Mouse (Mus musculus) ES-E14 (cell line): ENCODE measurements around the gene Gm18596. TPM values are rescaled to one million over a fixed set of nuclear protein-coding genes. Genes with fewer than 3 reads are reported as not detected.
"Not testable (repeated sequence)": the region's sequence is repeated elsewhere in the genome, so short reads cannot be mapped to it uniquely, and the experiment has no call there.

Experiments
- DNase-seq: peaks from one replicate; pipeline ENCODE4 v3.0.0-alpha.2; 2013; ENCODE audit warnings: low read depth, low spot score
- H3K27ac ChIP-seq: 2 replicates; pipeline ENCODE4 v1.5.1; 2012; ENCODE audit warnings: low read depth, mild to moderate bottlenecking, low read length, moderate library complexity, mixed read lengths; ENCODE audit not compliant: poor library complexity, insufficient read depth, severe bottlenecking
- H3K36me3 ChIP-seq: 2 replicates; pipeline ENCODE4 v1.6.1; 2012; ENCODE audit warnings: mild to moderate bottlenecking, low read length, moderate library complexity, mixed read lengths; ENCODE audit not compliant: control insufficient read depth, poor library complexity, insufficient read depth, severe bottlenecking
- H3K4me1 ChIP-seq, 2 experiments: fragments of 150-350 bp in 1 of 2; sonication (generic) in 1 of 2; 2 replicates each; pipeline ENCODE4 v1.6.1; 2012; ENCODE audit warnings: low read length in 2 of 2, mild to moderate bottlenecking in 1 of 2, mixed read lengths in 1 of 2; ENCODE audit not compliant: control insufficient read depth in 2 of 2, insufficient read depth in 2 of 2, poor library complexity in 1 of 2
- H3K4me3 ChIP-seq, 2 experiments: fragments of 150-350 bp in 1 of 2; sonication (generic) in 1 of 2; 2 replicates each; pipeline ENCODE4 v1.5.1; 2012; ENCODE audit warnings: low read length in 2 of 2, low read depth in 1 of 2, mild to moderate bottlenecking in 1 of 2, mixed read lengths in 1 of 2; ENCODE audit not compliant: insufficient read depth in 1 of 2, poor library complexity in 1 of 2, severe bottlenecking in 1 of 2
- H3K9ac ChIP-seq: 2 replicates; pipeline ENCODE4 v1.6.1; 2012; ENCODE audit warnings: low read depth, mild to moderate bottlenecking, low read length, mixed read lengths; ENCODE audit not compliant: poor library complexity, insufficient read depth, severe bottlenecking
- H3K9me3 ChIP-seq: fragments of 150-350 bp; sonication (generic); 2 replicates; pipeline ENCODE4 v1.6.1; 2012; ENCODE audit warnings: low read depth, mild to moderate bottlenecking, low read length; ENCODE audit not compliant: control insufficient read depth, insufficient read depth
- CHD2 ChIP-seq: IDR thresholded peaks from 2 replicates; pipeline ENCODE4 v1.6.1; 2014; ENCODE audit warnings: mild to moderate bottlenecking, low read depth, low read length, inconsistent platforms
- HCFC1 ChIP-seq: IDR thresholded peaks from 2 replicates; pipeline ENCODE4 v1.6.1; 2012; ENCODE audit warnings: low read length, inconsistent platforms, borderline replicate concordance; ENCODE audit not compliant: insufficient read depth
- ZC3H11A ChIP-seq: IDR thresholded peaks from 2 replicates; pipeline ENCODE4 v1.6.1; 2012; ENCODE audit warnings: low read depth, mild to moderate bottlenecking, inconsistent platforms, low read length, borderline replicate concordance
- ZNF384 ChIP-seq: IDR thresholded peaks from 2 replicates; pipeline ENCODE4 v1.6.1; 2012; ENCODE audit warnings: low read depth, low read length, inconsistent platforms
- in situ Hi-C, 2 experiments: fragments of 600-800 bp; cut with MboI; formaldehyde crosslinking; loops; one replicate each; pipeline ENCODE4 v1.15.1; 2025; ENCODE audit warnings: low sequenced_read_pairs in 2 of 2, inconsistent platforms in 1 of 2; ENCODE audit not compliant: unreplicated experiment in 2 of 2
- total RNA-seq: library from RNA; depleted of rRNA; stranded (reverse); fragments of 300-350 nt; gene quantifications from 2 replicates; pipeline ENCODE4 v1.2.3, GENCODE M21; 2012; rRNA removed

The Gm18596 gene
- not detected in 2 replicates for total RNA-seq

DNA sequence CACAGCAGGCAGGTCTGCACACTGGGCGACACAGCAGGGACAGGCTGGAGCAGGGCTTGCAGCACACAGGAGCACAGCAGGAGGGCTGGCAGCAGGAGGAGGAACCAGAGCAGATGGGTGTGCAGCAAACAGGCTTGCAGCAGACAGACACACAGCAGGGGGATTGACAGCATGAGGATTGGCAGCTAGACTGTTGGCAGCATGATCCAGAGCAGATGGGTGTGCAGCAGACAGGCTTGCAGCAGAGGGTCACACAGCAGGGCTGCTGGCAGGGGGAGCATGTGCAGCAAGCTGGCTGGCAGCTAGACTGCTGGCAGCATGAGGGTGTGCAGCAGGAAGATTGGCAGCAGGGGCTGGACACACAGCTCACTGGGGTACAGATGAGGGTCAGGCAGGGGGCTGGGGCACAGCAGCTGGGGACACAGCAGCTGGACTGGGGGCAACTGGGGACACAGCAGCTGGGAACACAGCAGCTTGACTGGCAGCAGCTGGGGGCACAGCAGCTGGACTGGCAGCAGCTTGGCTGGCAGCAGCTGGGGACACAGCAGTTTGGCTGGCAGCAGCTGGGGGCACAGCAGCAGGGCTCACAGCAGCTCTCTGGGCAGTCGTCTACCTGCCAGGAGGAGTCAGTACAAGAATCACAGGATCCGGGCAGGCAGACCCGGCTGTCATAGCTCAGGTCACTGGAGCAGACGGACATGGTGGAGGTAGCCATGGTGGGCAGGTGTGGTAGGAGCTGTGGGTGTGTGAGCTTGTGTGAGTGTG, at the start of gene Gm18596:
TSS of gene Gm18596 (minus strand) at position 715 of the 765 bp plus-strand sequence.
- H3K9ac ChIP-seq, H3K27ac ChIP-seq, H3K4me3 ChIP-seq, H3K9me3 ChIP-seq, H3K4me1 ChIP-seq, in situ Hi-C loops, DNase-seq, H3K36me3 ChIP-seq: not testable (repeated sequence)

DNA sequence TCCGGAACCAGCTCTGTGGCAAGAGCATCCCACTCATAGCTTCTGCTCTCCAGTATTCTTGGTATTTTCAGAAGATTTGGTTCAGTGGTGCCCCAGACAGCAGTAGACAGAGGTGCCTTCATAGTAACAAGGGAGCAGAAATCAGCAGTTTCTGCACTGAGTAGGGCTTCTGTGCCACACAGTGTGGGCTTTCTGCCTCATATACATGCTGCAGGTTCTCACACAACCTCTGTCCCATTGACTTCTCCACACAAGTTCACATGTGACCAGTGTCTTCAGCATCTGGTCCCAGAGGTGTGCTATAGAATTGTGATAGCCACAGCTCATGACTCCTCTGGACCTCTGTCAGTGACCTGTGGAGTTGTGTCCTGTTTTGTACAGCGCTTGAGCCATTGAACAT, 46.2 kb upstream of the Gm18596 start:
- in situ Hi-C loops, result no loop called here
- Histone ChIP-seq H3K9me3 (no peaks in the 10 kb centered on the region), H3K36me3 (no peaks in the 10 kb centered on the region), H3K27ac (no peak overlapping the region), H3K4me1 (no peaks in the 10 kb centered on the region), H3K9ac (no peak overlapping the region), H3K4me3 (no peak overlapping the region)
- DNase-seq, result no peak
- TF ChIP-seq ZC3H11A (no peak), HCFC1 (no peak), CHD2 (no peak), ZNF384 (no peak)

DNA sequence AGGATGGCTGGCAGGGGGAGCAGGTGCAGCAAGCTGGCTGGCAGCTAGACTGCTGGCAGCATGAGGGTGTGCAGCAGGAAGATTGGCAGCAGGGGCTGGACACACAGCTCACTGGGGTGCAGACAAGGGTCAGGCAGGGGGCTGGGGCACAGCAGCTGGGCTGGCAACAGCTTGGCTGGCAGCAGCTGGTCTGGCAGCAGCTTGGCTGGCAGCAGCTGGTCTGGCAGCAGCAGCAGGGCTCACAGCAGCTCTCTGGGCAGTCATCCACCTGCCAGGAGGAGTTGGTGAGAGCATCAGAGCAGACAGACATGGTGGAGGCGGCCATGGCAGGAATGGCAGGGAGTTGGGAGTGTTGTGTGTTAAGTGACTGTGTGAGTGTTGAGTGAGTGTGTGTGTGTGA, 45.4 kb upstream of the Gm18596 start, which contains the start of gene Gm7137:
TSS of gene Gm7137 (minus strand) at position 325 of the 400 bp plus-strand sequence.
- H3K9me3 ChIP-seq, H3K36me3 ChIP-seq, H3K9ac ChIP-seq, H3K27ac ChIP-seq, H3K4me1 ChIP-seq, in situ Hi-C loops, DNase-seq, H3K4me3 ChIP-seq: not testable (repeated sequence)

GRCm38 (mm10) chr10:77783396-77783795, 41.0 kb upstream of the Gm18596 start:
- in situ Hi-C loops, H3K9ac ChIP-seq, H3K4me3 ChIP-seq, H3K9me3 ChIP-seq, DNase-seq, H3K4me1 ChIP-seq, H3K27ac ChIP-seq, H3K36me3 ChIP-seq: not testable (repeated sequence)

DNA sequence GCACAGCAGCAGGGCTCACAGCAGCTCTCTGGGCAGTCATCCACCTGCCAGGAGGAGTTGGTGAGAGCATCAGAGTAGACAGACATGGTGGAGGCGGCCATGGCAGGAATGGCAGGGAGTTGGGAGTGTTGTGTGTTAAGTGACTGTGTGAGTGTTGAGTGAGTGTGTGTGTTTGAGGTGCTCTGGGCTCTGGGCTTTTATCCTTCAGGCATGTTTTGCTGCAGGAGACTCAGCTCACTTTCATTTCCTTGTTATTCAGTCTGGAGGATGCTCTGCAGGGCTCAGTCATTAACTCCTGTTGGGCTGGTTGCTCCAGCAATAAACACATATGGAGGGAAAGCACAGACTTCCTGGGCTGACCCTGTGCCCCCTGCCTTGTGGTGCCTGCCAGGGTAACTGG, 40.0 kb upstream of the Gm18596 start, which contains the start of gene Gm3250:
TSS of gene Gm3250 (minus strand) at position 101 of the 400 bp plus-strand sequence.
- in situ Hi-C loops, H3K4me3 ChIP-seq, H3K27ac ChIP-seq, H3K9me3 ChIP-seq, H3K9ac ChIP-seq, DNase-seq, H3K4me1 ChIP-seq, H3K36me3 ChIP-seq: not testable (repeated sequence)

DNA sequence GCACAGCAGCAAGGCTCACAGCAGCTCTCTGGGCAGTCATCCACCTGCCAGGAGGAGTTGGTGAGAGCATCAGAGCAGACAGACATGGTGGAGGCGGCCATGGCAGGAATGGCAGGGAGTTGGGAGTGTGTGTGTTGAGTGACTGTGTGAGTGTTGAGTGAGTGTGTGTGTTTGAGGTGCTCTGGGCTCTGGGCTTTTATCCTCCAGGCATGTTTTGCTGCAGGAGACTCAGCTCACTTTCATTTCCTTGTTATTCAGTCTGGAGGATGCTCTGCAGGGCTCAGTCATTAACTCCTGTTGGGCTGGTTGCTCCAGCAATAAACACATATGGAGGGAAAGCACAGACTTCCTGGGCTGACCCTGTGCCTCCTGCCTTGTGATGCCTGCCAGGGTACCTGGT, 34.4 kb upstream of the Gm18596 start, which contains the start of gene Gm7138:
TSS of gene Gm7138 (minus strand) at position 101 of the 400 bp plus-strand sequence.
- DNase-seq, H3K4me1 ChIP-seq, H3K27ac ChIP-seq, in situ Hi-C loops, H3K9me3 ChIP-seq, H3K36me3 ChIP-seq, H3K9ac ChIP-seq, H3K4me3 ChIP-seq: not testable (repeated sequence)

DNA sequence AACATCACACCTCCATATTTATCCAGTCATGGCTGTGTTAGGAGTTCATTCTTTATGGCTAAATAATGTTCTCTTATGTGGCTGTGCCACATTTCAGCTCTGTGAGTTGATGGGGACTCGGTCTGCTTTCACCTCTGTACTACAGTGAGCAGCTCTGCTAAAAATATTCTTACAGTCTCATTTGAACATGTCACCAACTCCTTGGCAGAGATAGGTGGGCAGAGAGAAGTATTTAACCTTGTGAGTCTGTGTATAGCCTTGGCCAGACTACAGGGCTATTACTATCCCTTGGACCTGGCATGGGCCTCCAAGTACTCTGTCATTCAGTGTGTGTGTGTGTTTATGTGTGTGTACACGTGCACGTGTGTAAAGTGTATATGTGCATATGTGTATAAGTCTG, 29.7 kb upstream of the Gm18596 start:
- H3K9me3 ChIP-seq, H3K4me1 ChIP-seq, DNase-seq, H3K9ac ChIP-seq, H3K4me3 ChIP-seq, in situ Hi-C loops, H3K36me3 ChIP-seq, H3K27ac ChIP-seq: not testable (repeated sequence)

DNA sequence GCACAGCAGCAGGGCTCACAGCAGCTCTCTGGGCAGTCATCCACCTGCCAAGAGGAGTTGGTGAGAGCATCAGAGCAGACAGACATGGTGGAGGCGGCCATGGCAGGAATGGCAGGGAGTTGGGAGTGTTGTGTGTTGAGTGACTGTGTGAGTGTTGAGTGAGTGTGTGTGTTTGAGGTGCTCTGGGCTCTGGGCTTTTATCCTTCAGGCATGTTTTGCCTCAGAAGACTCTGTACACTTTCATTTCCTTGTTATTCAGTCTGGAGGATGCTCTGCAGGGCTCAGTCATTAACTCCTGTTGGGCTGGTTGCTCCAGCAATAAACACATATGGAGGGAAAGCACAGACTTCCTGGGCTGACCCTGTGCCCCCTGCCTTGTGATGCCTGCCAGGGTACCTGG, 28.8 kb upstream of the Gm18596 start, which contains the start of gene Gm3238:
TSS of gene Gm3238 (minus strand) at position 101 of the 400 bp plus-strand sequence.
- H3K27ac ChIP-seq, in situ Hi-C loops, H3K9ac ChIP-seq: not testable (repeated sequence)

More for the DNA sequence above, 28.8 kb upstream of the Gm18596 start, which contains the start of gene Gm3238:
- not testable (repeated sequence) for DNase-seq, H3K4me1 ChIP-seq, H3K4me3 ChIP-seq, H3K9me3 ChIP-seq, H3K36me3 ChIP-seq
